Comparison of ENCODE assay signal across 1 mouse cellular context in the genomic region with DNA sequence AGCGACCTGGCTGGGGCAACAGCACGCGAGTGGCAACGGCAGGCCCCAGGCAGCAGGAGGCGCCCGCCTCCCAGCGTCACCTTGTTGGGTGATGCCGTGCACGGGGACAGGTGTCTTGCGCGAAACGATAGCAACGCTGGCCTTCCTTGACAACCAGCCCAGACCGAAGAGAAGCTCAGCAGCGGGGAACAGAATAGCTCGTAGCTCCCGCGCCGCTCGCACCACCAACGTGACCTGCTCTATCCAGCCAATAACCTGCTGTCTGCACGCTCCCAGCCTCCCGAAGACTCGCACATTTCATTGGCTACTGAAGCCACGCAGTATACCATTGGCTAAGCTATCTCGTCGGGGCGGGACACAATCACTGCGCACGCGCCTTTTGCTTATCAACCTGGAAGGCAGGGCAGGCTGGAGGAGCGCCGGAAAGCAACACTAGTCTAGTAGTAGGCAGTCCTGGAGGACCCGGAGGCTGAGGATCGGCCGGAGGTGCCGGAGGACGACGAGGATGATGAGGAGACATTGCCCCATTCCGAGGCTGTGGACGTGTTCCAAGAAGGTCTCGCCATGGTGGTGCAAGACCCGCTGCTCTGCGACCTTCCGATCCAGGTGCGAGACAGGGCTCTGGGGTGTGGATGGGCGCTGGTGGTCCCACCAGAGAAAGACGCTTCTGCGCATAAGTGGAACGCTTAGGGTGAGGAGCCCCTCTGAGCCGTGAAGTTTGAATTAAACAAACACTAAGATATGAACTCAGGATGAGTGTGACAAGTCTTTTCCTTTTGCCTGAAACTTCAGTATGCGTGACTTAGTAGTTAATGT.
A peak's percentile ranks its signal among the peaks of the same experiment; 100 is the strongest.
TF ChIP-seq lines count a peak whose summit lies in the region.

A gene (plus strand): TSS at position 358 of the 816 bp plus-strand sequence.

TF ChIP-seq in MEL, 35 proteins besides CTCF, POLR2A, EP300 and RAD21 (continued from another document):
- TF ChIP-seq ZMIZ1 (IDR thresholded peaks at IDR 0.05; ENCODE audit: low read depth, low read length), result peak; percentile 96
- TF ChIP-seq ZNF384 (IDR thresholded peaks at IDR 0.05; ENCODE audit: low read depth, low read length), result no peak
- TF ChIP-seq RCOR1 (IDR thresholded peaks at IDR 0.05; ENCODE audit: low read depth, low read length), result no peak
- peak; percentile 89 for TF ChIP-seq USF1 (IDR thresholded peaks at IDR 0.05; ENCODE audit: low read depth, low read length)
